Mouse (Mus musculus) embryonic fibroblast, embryonic 13.5 days (primary cell): ENCODE data around the gene Dnajc3. TPM values are rescaled to one million over a fixed set of nuclear protein-coding genes. Genes with fewer than 3 reads are reported as not detected.

ENCODE experiments used
- H3K27ac ChIP-seq: 2 replicates; pipeline ENCODE4 v1.5.1; 2012; ENCODE audit warnings: low read length, control low read depth, inconsistent platforms; ENCODE audit not compliant: insufficient read depth
- H3K4me1 ChIP-seq: 2 replicates; pipeline ENCODE4 v1.6.1; 2011; ENCODE audit warnings: low read length; ENCODE audit not compliant: control insufficient read depth, insufficient read depth
- H3K4me3 ChIP-seq: 2 replicates; pipeline ENCODE4 v1.5.1; 2011; ENCODE audit warnings: mild to moderate bottlenecking, control low read depth, low read length; ENCODE audit not compliant: insufficient read depth
- CTCF ChIP-seq: IDR thresholded peaks from 2 replicates; pipeline ENCODE4 v1.5.1; 2011; ENCODE audit warnings: mild to moderate bottlenecking, control low read depth, low read length, moderate library complexity, borderline replicate concordance; ENCODE audit not compliant: insufficient read depth
- POLR2A ChIP-seq: IDR thresholded peaks from 2 replicates; pipeline ENCODE4 v1.6.1; 2011; ENCODE audit warnings: low read depth, mild to moderate bottlenecking, control low read depth, low read length, moderate library complexity
- polyA plus RNA-seq: library from polyadenylated mRNA; stranded (reverse); fragments of >200 nt; gene quantifications from 2 replicates; pipeline ENCODE4 v1.2.4, GENCODE M21; 2011; ENCODE audit warnings: low read depth; ENCODE audit not compliant: missing spikeins, insufficient read length

The Dnajc3 gene
- 53.6 and 54.3 TPM in 2 replicates for polyA plus RNA-seq

DNA sequence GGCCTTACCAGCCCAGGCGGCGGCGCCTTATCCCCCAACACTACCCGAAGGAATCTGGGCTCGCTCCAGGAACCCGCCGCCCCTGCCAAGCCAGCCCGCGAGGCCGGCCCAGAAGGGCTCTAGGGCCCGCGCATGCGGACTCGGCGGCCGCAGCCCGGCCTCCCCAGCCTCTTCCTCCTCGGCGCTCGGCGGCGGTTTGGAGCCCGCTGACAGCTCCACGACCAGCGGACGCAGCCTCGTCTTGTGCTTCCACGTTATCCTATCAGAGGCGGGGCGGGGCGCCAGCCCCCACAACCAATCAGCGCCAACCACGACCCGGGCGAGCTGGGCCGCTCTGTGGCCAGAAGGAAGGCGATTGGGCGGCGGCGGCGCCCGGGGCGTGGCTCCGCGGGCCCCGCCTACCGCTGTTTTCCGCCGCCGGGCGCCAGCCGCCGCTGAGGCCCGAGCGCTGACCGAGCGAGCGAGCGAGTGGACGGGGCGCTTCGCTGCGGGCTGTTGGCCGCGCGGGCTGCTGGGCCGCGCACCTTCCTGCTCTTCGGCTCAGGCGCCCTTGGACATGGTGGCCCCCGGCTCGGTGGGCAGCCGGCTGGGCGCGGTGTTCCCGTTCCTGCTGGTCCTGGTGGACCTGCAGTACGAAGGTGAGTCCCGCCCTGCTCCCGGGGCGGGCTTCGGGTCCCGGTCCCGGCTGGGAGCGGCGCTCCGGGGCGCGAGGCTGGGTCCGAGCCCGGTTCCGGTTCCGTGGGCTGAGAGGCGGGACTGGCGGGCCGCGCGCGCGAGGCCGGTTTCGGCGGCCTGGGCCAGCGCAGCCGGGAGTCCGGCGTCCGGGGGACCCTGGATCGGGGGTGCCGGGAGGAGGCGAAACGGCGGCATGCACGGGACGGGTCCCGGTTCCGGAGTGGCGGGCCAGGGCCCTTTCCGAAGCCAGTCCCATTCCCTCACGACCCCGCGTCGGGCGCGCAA, at the start of gene Dnajc3:
Gene Dnajc3 (plus strand): TSS at position 444 of the 960 bp plus-strand sequence.
- peak within 1 kb of the TSS; percentile 87 for H3K4me3 ChIP-seq
- H3K4me1 ChIP-seq = peaks cover 14% of the 10 kb centered on the region
- peak within 1 kb of the TSS; percentile 89 for H3K27ac ChIP-seq
- TF ChIP-seq POLR2A = peak; percentile 76
- TF ChIP-seq CTCF = no peak

DNA sequence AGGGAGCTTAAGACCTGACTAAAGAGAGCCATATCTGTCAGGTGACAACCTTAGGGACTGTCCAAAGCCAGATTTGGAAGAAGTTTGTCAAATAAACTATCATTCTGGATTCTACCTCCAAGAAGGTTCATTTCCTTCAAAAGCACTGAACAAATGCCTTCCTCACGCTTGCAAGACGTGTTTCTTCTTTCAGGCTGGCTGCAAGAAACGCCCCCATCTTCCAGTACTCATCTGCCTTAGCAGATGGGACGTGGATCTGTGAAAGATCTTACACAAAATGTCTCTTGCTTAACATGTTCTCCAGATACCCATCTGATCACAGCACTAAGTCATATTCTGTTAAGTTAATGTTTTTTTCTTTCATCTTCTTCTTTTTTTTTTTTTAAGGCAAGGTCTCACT, 47.7 kb upstream of the Dnajc3 start:
- H3K27ac ChIP-seq = no peak overlapping the region
- no peak overlapping the region for H3K4me3 ChIP-seq
- TF ChIP-seq CTCF = no peak
- TF ChIP-seq POLR2A = no peak
- H3K4me1 ChIP-seq = no peaks in the 10 kb centered on the region

DNA sequence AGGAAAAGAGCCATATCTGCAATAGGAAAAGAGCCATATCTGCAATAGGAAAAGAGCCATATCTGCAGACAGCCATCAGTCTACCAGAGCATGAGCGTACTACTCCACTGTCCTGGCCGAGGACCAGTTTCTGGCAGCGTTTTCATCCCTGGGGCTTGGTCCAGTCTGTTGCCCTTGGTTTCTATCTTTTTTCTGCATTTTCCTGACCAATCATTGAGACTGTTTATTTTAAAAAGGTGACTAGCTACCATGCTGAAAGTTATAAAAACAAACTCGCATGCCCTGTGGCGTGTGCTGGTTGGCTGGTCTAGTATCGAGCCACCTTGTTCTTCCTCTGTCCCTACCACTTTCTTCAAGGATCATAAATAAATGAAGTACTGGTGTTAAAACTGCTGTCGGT, 42.5 kb upstream of the Dnajc3 start:
- no peak overlapping the region for H3K4me3 ChIP-seq
- H3K27ac ChIP-seq = no peak overlapping the region
- TF ChIP-seq CTCF = no peak
- TF ChIP-seq POLR2A = no peak
- H3K4me1 ChIP-seq = no peaks in the 10 kb centered on the region

DNA sequence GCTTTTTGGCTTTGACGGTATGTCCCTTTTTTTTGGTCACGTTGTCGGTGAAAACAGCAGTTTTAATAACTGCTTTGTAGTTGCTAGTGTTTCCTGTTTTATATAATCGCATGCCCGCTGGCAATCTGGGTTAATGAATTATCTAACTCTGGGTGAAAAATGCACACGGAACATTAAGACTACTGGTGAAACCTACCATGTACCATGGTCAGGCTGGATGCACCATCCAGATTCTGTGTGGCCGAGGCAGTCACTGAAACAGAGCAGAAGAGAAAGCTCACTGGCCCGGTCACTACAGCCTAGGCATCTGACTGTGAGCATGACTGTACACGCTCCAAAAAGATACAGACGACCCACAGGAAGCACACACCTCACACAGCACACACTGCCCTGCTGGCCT, 42.1 kb upstream of the Dnajc3 start:
- Histone ChIP-seq H3K4me1 (no peaks in the 10 kb centered on the region), H3K4me3 (no peak overlapping the region), H3K27ac (no peak overlapping the region)
- no peak for TF ChIP-seq CTCF
- no peak for TF ChIP-seq POLR2A

DNA sequence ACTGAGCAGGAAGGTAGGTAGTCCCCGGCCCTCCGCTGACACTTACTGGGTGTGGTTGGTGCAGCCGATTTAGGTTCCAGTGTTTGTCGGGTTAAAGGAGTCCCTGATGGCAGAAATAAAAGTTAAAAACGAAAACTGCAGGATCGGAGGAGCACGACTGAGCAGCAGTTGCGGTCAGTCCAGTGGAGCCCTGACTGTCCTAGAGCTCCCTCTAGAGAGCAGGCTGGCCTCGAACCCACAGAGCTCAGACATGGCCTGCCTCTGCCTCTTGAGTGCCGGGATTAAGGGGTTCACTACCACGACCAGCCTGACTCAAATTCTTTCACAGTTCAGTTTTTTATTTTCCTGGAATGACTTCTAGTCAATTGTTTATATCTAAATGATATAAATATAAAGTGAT, 37.8 kb upstream of the Dnajc3 start:
- Histone ChIP-seq H3K4me3 (no peak overlapping the region), H3K27ac (no peak overlapping the region), H3K4me1 (no peaks in the 10 kb centered on the region)
- TF ChIP-seq CTCF (peak; percentile 21; the same call in 1 of the 2 replicates), POLR2A (no peak)

DNA sequence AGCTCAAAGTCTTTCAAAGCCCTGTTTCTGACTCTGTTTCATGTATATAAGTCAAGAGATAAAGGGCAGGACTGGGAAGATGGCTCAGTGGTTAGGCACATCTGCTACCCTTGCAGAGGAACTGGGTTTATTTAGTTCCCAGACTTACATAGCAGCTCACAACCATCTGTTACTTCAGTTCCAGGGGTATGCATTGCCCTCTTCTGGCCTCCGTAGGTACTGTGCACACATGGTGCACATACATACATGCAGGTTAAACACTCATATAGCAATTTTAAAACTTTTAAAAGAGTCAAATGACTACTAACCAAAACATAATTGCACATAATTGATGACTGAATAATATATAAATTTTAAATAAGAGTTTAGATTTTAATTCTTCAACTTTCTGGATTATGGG, 36.9 kb upstream of the Dnajc3 start:
- no peaks in the 10 kb centered on the region for H3K4me1 ChIP-seq
- TF ChIP-seq POLR2A (no peak), CTCF (no peak)
- H3K4me3 ChIP-seq = no peak overlapping the region
- no peak overlapping the region for H3K27ac ChIP-seq

DNA sequence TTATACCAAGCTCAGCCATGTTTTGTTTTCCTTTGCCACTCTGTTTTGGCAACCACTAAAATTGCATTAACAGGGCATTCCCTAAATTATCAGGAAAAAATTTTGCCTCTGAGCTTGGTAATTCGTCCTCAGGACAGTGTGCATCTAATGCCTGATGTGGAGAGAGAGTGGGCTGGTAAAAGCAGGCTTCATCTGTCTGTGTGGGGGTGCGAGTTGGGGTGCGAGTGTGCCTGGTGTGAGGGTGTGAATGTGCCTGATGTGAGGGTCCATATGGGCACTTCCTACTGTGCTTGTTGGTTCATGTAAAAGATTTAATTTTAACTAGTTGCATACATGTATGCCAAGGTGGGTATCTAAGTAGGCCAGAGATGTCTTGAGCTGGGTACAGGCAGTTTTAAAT, 34.4 kb upstream of the Dnajc3 start:
- TF ChIP-seq CTCF (no peak), POLR2A (no peak)

DNA sequence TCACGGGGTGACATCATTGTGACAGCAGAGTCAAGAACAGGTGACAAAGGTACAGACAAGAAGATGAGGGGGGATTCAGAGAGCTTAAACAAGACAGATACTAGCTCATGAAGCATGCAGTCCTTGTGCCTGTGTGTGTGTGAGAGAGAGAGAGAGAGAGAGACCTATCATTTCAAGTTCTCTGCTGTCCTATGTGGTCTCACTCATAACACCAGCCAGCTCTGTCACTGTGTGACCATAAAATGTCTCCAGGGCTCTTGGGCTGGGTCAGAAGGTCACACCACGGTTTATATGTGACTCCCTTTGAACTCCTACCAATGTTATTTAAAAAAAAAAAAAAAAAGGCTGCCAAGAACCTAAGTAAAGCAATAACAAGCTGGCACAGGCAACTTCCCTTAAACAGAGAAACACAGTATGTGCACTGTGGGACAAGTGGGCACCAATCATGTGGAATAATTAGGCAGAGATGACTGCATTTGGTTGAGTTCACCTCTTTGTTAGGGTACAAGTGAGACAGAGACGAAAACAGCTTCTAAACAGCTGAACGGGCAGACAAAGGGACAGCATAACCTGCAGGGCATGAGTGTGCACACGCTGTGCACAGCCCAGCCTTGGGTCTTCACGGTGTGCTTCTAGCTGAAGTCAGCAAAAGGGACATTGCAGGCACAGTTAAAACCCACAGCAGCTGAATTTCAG, 33.8 kb upstream of the Dnajc3 start:
- no peak overlapping the region for H3K27ac ChIP-seq
- H3K4me1 ChIP-seq = no peaks in the 10 kb centered on the region
- H3K4me3 ChIP-seq = no peak overlapping the region
- no peak for TF ChIP-seq POLR2A
- no peak for TF ChIP-seq CTCF

More for the DNA sequence above, 34.4 kb upstream of the Dnajc3 start:
- Histone ChIP-seq H3K4me1 (no peaks in the 10 kb centered on the region), H3K4me3 (no peak overlapping the region), H3K27ac (no peak overlapping the region)

DNA sequence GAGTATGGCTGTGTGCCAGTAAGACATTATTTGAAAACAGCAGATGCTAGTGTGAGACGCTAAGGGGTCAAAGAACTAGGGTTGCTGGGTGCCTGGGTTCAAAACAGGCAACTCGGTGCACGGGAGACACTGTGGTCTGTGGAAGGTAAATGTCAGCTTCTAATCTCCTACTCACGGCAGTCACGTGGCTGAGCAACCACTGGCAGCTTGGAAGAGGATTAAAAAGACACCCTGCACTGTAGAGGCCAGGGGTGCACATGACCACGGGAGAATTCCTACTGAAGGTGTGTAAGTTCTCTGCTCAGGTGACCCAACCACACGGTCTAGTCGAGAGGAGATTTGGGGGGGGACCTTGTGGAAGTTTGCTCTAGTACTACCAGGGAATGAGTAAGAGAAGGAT, 30.2 kb upstream of the Dnajc3 start:
- Histone ChIP-seq H3K4me3 (no peak overlapping the region), H3K27ac (no peak overlapping the region), H3K4me1 (no peaks in the 10 kb centered on the region)
- TF ChIP-seq POLR2A (no peak), CTCF (no peak)

DNA sequence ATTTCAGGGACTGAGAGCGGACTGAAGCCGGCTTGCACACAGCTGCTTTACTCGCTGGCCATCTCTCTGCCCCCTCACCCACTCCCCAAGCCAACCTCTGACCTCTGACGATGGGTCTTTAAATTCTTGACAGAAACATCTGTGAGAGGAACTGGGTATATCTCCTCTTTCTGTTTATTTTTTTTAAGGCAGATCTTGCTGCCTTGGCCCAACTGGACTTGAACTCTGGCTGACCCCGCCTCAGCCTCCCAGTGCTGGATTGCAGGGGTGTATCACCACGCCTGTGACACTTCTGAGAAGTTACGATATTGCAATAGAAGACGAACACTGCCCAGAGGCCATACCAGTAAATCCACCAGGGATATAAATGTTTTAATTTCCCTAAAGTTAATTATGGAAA, 27.9 kb upstream of the Dnajc3 start:
- TF ChIP-seq POLR2A (no peak), CTCF (no peak)
- no peak overlapping the region for H3K4me3 ChIP-seq
- H3K4me1 ChIP-seq = no peaks in the 10 kb centered on the region
- no peak overlapping the region for H3K27ac ChIP-seq
